Mouse (Mus musculus) erythroblast, embryonic 14.5 days (primary cell): ENCODE data around the gene Fam169b.

Experiments
- GATA1 ChIP-seq: IDR thresholded peaks from 2 replicates; pipeline ENCODE4 v1.6.1; 2012; ENCODE audit warnings: low read length, inconsistent platforms, mixed read lengths
- TAL1 ChIP-seq: IDR thresholded peaks from 3 replicates; pipeline ENCODE4 v1.6.1; 2012; ENCODE audit warnings: low read length, inconsistent platforms, mixed read lengths

GRCm38 (mm10) chr7:68250902-68251301, 22.7 kb upstream of the Fam169b start:
- TF ChIP-seq GATA1 (no peak), TAL1 (no peak)
